ENCODE assay signal across 8 mouse cellular contexts in the genomic region with DNA sequence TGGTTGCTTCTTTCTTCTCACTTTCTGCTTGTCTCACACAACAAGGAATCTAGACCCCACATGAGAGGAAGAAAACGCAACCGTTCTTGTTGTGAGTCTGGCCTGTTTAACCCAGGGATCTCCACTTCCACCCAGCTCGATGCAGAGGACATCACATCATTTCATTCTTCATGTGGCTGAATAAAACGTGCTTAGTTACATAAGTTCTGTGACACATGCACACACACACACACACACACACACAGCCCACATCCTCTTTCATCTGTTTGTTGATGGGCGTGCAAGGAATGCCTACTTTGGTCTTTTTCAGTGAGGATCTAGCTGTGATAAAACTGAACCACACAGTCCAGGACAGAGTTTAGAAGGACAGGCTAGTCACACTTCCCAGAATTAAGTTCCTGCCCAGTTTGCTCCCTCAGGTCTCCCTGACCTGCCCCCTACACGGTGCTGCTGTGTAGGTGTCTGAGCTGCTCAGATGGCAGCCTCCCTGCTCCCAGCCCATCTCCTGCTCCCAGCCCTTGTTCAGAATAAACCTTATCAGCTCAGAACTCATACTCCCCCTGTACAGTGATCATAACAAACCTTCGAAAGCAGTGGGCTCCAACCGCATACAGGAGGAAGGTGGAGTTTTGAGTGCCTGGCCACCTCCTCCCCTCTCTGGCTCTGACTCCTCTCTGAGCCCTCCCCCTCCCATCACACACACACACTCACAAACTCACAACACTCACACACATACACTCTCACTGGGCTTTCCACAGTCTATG. TPM values are rescaled to one million over a fixed set of nuclear protein-coding genes. Genes with fewer than 3 reads are reported as not detected.
DNase-seq lines count a peak whose midpoint lies in the region; ATAC-seq and TF ChIP-seq lines count a peak whose summit lies in the region.
"Had no signal": no experiment of that assay in that cellular context is flagged by ENCODE, and none has a peak within 500 bp of the region (broad histone marks: within the 10 kb centered on the region; RNA-seq: fewer than 3 reads in every experiment).

No protein-coding gene starts in this region.

- peak overlapping the region; percentile 68 for H3K27ac ChIP-seq in lung, embryonic 15.5 days
- peak overlapping the region; percentile 74 for H3K27ac ChIP-seq in embryonic fibroblast, embryonic 13.5 days (ENCODE audit: insufficient read depth, low read length)
- H3K27ac ChIP-seq: liver, embryonic 15.5 days had no signal

- no peaks in the 10 kb centered on the region for H3K9me3 ChIP-seq in lung, embryonic 15.5 days
- H3K9me3 ChIP-seq: liver, embryonic 15.5 days had no signal

- no peak overlapping the region for H3K9ac ChIP-seq in lung, embryonic 15.5 days
- H3K9ac ChIP-seq: liver, embryonic 15.5 days had no signal

- DNase-seq in lung, adult 2 months: no peak
- DNase-seq in T-cell, adult 2 months (ENCODE audit: low spot score): peak; percentile 51
- DNase-seq in naive thymus-derived CD4-positive, alpha-beta T cell, adult 2 months (ENCODE audit: low read depth): peak; percentile 72
- DNase-seq in layer of hippocampus, adult 18-20 months (ENCODE audit: low spot score in 2 of 2): no peak

- ATAC-seq in lung, embryonic 15.5 days (ENCODE audit: borderline replicate concordance, extremely low read depth, low FRiP score, low TSS enrichment): peak; percentile 44; the same call in 1 of the 2 replicates
- ATAC-seq in cerebellum, adult (ENCODE audit: insufficient number of reproducible peaks, low FRiP score, low TSS enrichment): no peak

- peaks cover 24% of the 10 kb centered on the region for H3K4me1 ChIP-seq in lung, embryonic 15.5 days
- no peaks in the 10 kb centered on the region for H3K4me1 ChIP-seq in lung, adult 2 months (ENCODE audit: control insufficient read depth, insufficient read depth, low read length)
- H3K4me1 ChIP-seq in embryonic fibroblast, embryonic 13.5 days (ENCODE audit: control insufficient read depth, insufficient read depth, low read length): peaks cover 19% of the 10 kb centered on the region

- H3K27me3 ChIP-seq in lung, embryonic 15.5 days: no peaks in the 10 kb centered on the region
- H3K27me3 ChIP-seq: liver, embryonic 15.5 days had no signal

- no peaks in the 10 kb centered on the region for H3K36me3 ChIP-seq in lung, embryonic 15.5 days
- H3K36me3 ChIP-seq: liver, embryonic 15.5 days had no signal

- no peak for TF ChIP-seq POLR2A in lung, adult 2 months (IDR thresholded peaks at IDR 0.05; ENCODE audit: borderline replicate concordance, extremely low read depth, low read depth, low read length)
- TF ChIP-seq POLR2A in embryonic fibroblast, embryonic 13.5 days (IDR thresholded peaks at IDR 0.05; ENCODE audit: low read depth, low read length): no peak; the same call in 1 of the 2 replicates

- no peak for TF ChIP-seq CTCF in lung, adult 2 months (IDR thresholded peaks at IDR 0.05; ENCODE audit: insufficient read depth, low read length)
- no peak for TF ChIP-seq CTCF in embryonic fibroblast, embryonic 13.5 days (IDR thresholded peaks at IDR 0.05; ENCODE audit: borderline replicate concordance, insufficient read depth, low read length)

- H3K4me2 ChIP-seq in lung, embryonic 15.5 days: 0 out of 2 replicates have a peak overlapping the region, but pooled peaks have one; percentile 5
- H3K4me2 ChIP-seq: liver, embryonic 15.5 days had no signal

- H3K4me3 ChIP-seq in lung, embryonic 15.5 days: no peak overlapping the region
- no peak overlapping the region for H3K4me3 ChIP-seq in lung, adult 2 months (replicated peaks; ENCODE audit: extremely low read depth, low read depth, low read length)
- H3K4me3 ChIP-seq in embryonic fibroblast, embryonic 13.5 days (ENCODE audit: insufficient read depth, low read length): no peak overlapping the region
- H3K4me3 ChIP-seq: liver, embryonic 15.5 days had no signal

- 32% methylated on average over 8 of the region's 8 CpGs for WGBS in lung, embryonic 15.5 days
- WGBS in lung, adult 2 months: 29% methylated on average over 8 of the region's 8 CpGs

RNA-seq across cellular contexts. Expression of gene Egln1, which starts 10.5 kb away (rescaled TPM):
- 12.0 and 13.3 TPM in 2 replicates for polyA plus RNA-seq in lung, embryonic 15.5 days (2015; fragmentation: Nextera tagmentation; extraction: Ambion mirVana)
- polyA plus RNA-seq in lung, adult 2 months (2012; rRNA removed): 33.7 and 40.2 TPM in 2 replicates
- 33.1 and 33.7 TPM in 2 replicates for polyA plus RNA-seq in embryonic fibroblast, embryonic 13.5 days (2011; ENCODE audit: insufficient read length, low read depth, missing spikeins)
- total RNA-seq in layer of hippocampus, adult 18-20 months (2021): 10 to 100 TPM; 67.8 to 69.6 TPM

RNA-seq across cellular contexts. Expression of gene Tsnax, which starts 53.2 kb away (rescaled TPM):
- polyA plus RNA-seq in lung, embryonic 15.5 days (2015; fragmentation: Nextera tagmentation; extraction: Ambion mirVana): 118 and 123 TPM in 2 replicates
- polyA plus RNA-seq in lung, adult 2 months (2012; rRNA removed): 29.1 and 40.2 TPM in 2 replicates
- polyA plus RNA-seq in embryonic fibroblast, embryonic 13.5 days (2011; ENCODE audit: insufficient read length, low read depth, missing spikeins): 52.8 and 59.3 TPM in 2 replicates
- total RNA-seq in layer of hippocampus, adult 18-20 months (2021): 100 to 1,000 TPM; 160 to 161 TPM

Comparison
In these comparisons a context has a peak if more than half of its experiments do, and no peak if none do; other contexts are left out.
1. DNase-seq: peak in T-cell, adult 2 months (single experiment) and naive thymus-derived CD4-positive, alpha-beta T cell, adult 2 months (single experiment); none in lung, adult 2 months (single experiment) and layer of hippocampus, adult 18-20 months (0 of 2).